Comparison of ENCODE assay signal across 24 mouse cellular contexts in genomic region chr14:116894316-116894715, GRCm38 (mm10). TPM values are rescaled to one million over a fixed set of nuclear protein-coding genes. Genes with fewer than 3 reads are reported as not detected.
DNase-seq lines count a peak whose midpoint lies in the region; ATAC-seq lines count a peak whose summit lies in the region.
"Had no signal": no experiment of that assay in that cellular context is flagged by ENCODE, and none has a peak within 500 bp of the region (broad histone marks: within the 10 kb centered on the region; RNA-seq: fewer than 3 reads in every experiment).

No protein-coding gene starts in this region.

- ATAC-seq in intestine, embryonic 14.5 days (replicated peaks; ENCODE audit: low FRiP score, low TSS enrichment, low read depth), result peak; percentile 60; the same call in 1 of the 2 replicates
- peak; percentile 87 for ATAC-seq in intestine, embryonic 16.5 days
- no peak for ATAC-seq in forebrain, embryonic 13.5 days
- ATAC-seq: activated CD4-positive, CD25-positive, alpha-beta regulatory T cell, adult 4 months; CD4-positive, CD25-positive, alpha-beta regulatory T cell, adult 4 months; forebrain, embryonic 14.5 days; forebrain, embryonic 16.5 days; Patski had no signal

- H3K9ac ChIP-seq in intestine, embryonic 14.5 days (ENCODE audit: low read length), result no peak overlapping the region
- H3K9ac ChIP-seq in intestine, embryonic 16.5 days (ENCODE audit: low read depth, low read length), result no peak overlapping the region
- H3K9ac ChIP-seq in forebrain, embryonic 13.5 days, result no peak overlapping the region
- H3K9ac ChIP-seq: embryonic facial prominence, embryonic 13.5 days; embryonic facial prominence, embryonic 15.5 days had no signal

- no peaks in the 10 kb centered on the region for H3K9me3 ChIP-seq in intestine, embryonic 14.5 days (ENCODE audit: control insufficient read depth, low read length)
- no peaks in the 10 kb centered on the region for H3K9me3 ChIP-seq in intestine, embryonic 16.5 days (ENCODE audit: control insufficient read depth, low read length)
- no peaks in the 10 kb centered on the region for H3K9me3 ChIP-seq in forebrain, embryonic 10.5 days
- no peaks in the 10 kb centered on the region for H3K9me3 ChIP-seq in forebrain, embryonic 13.5 days (replicated peaks)
- H3K9me3 ChIP-seq: embryonic facial prominence, embryonic 13.5 days; embryonic facial prominence, embryonic 15.5 days had no signal

- no peaks in the 10 kb centered on the region for H3K36me3 ChIP-seq in intestine, embryonic 14.5 days (ENCODE audit: control insufficient read depth, insufficient read depth, low read length)
- no peaks in the 10 kb centered on the region for H3K36me3 ChIP-seq in intestine, embryonic 16.5 days (ENCODE audit: control insufficient read depth, insufficient read depth, low read length)
- H3K36me3 ChIP-seq in forebrain, embryonic 10.5 days (replicated peaks), result no peaks in the 10 kb centered on the region
- no peaks in the 10 kb centered on the region for H3K36me3 ChIP-seq in forebrain, embryonic 13.5 days (ENCODE audit: poor library complexity, severe bottlenecking)
- H3K36me3 ChIP-seq: embryonic facial prominence, embryonic 13.5 days; embryonic facial prominence, embryonic 15.5 days; G1E had no signal

- H3K27me3 ChIP-seq in intestine, embryonic 14.5 days (replicated peaks; ENCODE audit: control insufficient read depth, insufficient read depth, low read length), result no peaks in the 10 kb centered on the region
- no peaks in the 10 kb centered on the region for H3K27me3 ChIP-seq in intestine, embryonic 16.5 days (replicated peaks; ENCODE audit: control insufficient read depth, insufficient read depth, low read length)
- no peaks in the 10 kb centered on the region for H3K27me3 ChIP-seq in forebrain, embryonic 10.5 days (ENCODE audit: poor library complexity, severe bottlenecking)
- no peaks in the 10 kb centered on the region for H3K27me3 ChIP-seq in forebrain, embryonic 13.5 days
- H3K27me3 ChIP-seq: CH12.LX; embryonic facial prominence, embryonic 13.5 days; embryonic facial prominence, embryonic 15.5 days; Patski had no signal

- no peak overlapping the region for H3K4me3 ChIP-seq in intestine, embryonic 14.5 days (ENCODE audit: low read depth, low read length)
- no peak overlapping the region for H3K4me3 ChIP-seq in intestine, embryonic 16.5 days (ENCODE audit: low read length)
- H3K4me3 ChIP-seq in forebrain, embryonic 10.5 days, result no peak overlapping the region
- H3K4me3 ChIP-seq in forebrain, embryonic 13.5 days, result no peak overlapping the region
- H3K4me3 ChIP-seq: embryonic facial prominence, embryonic 13.5 days; embryonic facial prominence, embryonic 15.5 days; erythroblast, embryonic 14.5 days had no signal

- H3K27ac ChIP-seq in intestine, embryonic 14.5 days (ENCODE audit: low read depth), result no peak overlapping the region
- no peak overlapping the region for H3K27ac ChIP-seq in intestine, embryonic 16.5 days (ENCODE audit: low read length)
- H3K27ac ChIP-seq in forebrain, embryonic 10.5 days, result no peak overlapping the region
- H3K27ac ChIP-seq in forebrain, embryonic 13.5 days, result no peak overlapping the region
- H3K27ac ChIP-seq: embryonic facial prominence, embryonic 13.5 days; embryonic facial prominence, embryonic 15.5 days had no signal

- whole genome bisulfite sequencing in intestine, embryonic 14.5 days, result 22% methylated on average over 3 of the region's 3 CpGs
- 20% methylated on average over 3 of the region's 3 CpGs for WGBS in intestine, embryonic 16.5 days
- 10% methylated on average over 3 of the region's 3 CpGs for WGBS in large intestine, adult 2 months
- 78% methylated on average over 3 of the region's 3 CpGs for WGBS in forebrain, embryonic 10.5 days
- WGBS in forebrain, embryonic 13.5 days, result 82% methylated on average over 3 of the region's 3 CpGs

- DNase-seq in intestine, embryonic 14.5 days (ENCODE audit: low spot score), result no peak
- peak; percentile 22 for DNase-seq in large intestine, adult 2 months (ENCODE audit: low read depth, low spot score)
- no peak for DNase-seq in forebrain, embryonic 10.5 days (ENCODE audit: extremely low spot score, low spot score)
- DNase-seq: adrenal gland, adult 8-10 months; adrenal gland, postnatal 14 days; adrenal gland, postnatal 36 days; B cell, adult 2 months; cerebellum, adult 11-12 months; cerebellum, adult 2 months; cerebellum, adult 9-10 months; cerebellum, postnatal 10 days; cerebellum, postnatal 25 days had no signal

- H3K4me1 ChIP-seq in intestine, embryonic 14.5 days (replicated peaks; ENCODE audit: control insufficient read depth, insufficient read depth, low read length), result no peaks in the 10 kb centered on the region
- H3K4me1 ChIP-seq in intestine, embryonic 16.5 days (ENCODE audit: control insufficient read depth, insufficient read depth, low read length), result no peaks in the 10 kb centered on the region
- no peaks in the 10 kb centered on the region for H3K4me1 ChIP-seq in forebrain, embryonic 10.5 days
- H3K4me1 ChIP-seq in forebrain, embryonic 13.5 days, result no peaks in the 10 kb centered on the region
- H3K4me1 ChIP-seq: embryonic facial prominence, embryonic 13.5 days; embryonic facial prominence, embryonic 15.5 days had no signal

- H3K4me2 ChIP-seq in intestine, embryonic 14.5 days (ENCODE audit: low read length), result no peak overlapping the region
- H3K4me2 ChIP-seq in intestine, embryonic 16.5 days (ENCODE audit: low read depth, low read length), result no peak overlapping the region
- no peak overlapping the region for H3K4me2 ChIP-seq in forebrain, embryonic 13.5 days
- H3K4me2 ChIP-seq: embryonic facial prominence, embryonic 13.5 days; embryonic facial prominence, embryonic 15.5 days had no signal

RNA-seq across cellular contexts. Expression of gene Gpc6, which starts 30.8 kb away (rescaled TPM):
- 57.9 and 66.1 TPM in 2 replicates for polyA plus RNA-seq in intestine, embryonic 14.5 days (2014; fragmentation: Nextera tagmentation; extraction: Ambion mirVana)
- polyA plus RNA-seq in intestine, embryonic 16.5 days (2015; fragmentation: Nextera tagmentation; extraction: Ambion mirVana), result 27.5 and 29.7 TPM in 2 replicates
- polyA plus RNA-seq in large intestine, adult 2 months (2012; rRNA removed), result 0.40 and 1.5 TPM in 2 replicates
- 36.5 and 38.0 TPM in 2 replicates for polyA plus RNA-seq in forebrain, embryonic 10.5 days (2016; fragmentation: Nextera tagmentation; extraction: Ambion mirVana)
- polyA plus RNA-seq in forebrain, embryonic 13.5 days (2015; fragmentation: Nextera tagmentation; extraction: Ambion mirVana), result 20.0 and 24.9 TPM in 2 replicates
- polyA plus RNA-seq: activated CD4-positive, CD25-positive, alpha-beta regulatory T cell, adult 4 months; erythroblast, embryonic 14.5 days; G1E had no signal
